Mouse (Mus musculus) heart, postnatal 25 days (tissue): ENCODE data around the gene Pdzd7. TPM values are rescaled to one million over a fixed set of nuclear protein-coding genes. Genes with fewer than 3 reads are reported as not detected.

ENCODE experiments used
- DNase-seq: peaks from one replicate; pipeline ENCODE4 v3.0.0; 2022; ENCODE audit warnings: low spot score
- intact Hi-C: fragments of 180-260 bp; cut with DNase I; formaldehyde crosslinking; loops from one replicate; pipeline ENCODE4 v1.15.1; 2025
- total RNA-seq, 2 experiments: library from RNA; stranded (reverse); gene quantifications; 2 replicates each; pipeline ENCODE4 v1.2.3; 2021

Gene Pdzd7
- total RNA-seq, 2 experiments from 2014 or later: 0.16 TPM; not detected in 1

DNA sequence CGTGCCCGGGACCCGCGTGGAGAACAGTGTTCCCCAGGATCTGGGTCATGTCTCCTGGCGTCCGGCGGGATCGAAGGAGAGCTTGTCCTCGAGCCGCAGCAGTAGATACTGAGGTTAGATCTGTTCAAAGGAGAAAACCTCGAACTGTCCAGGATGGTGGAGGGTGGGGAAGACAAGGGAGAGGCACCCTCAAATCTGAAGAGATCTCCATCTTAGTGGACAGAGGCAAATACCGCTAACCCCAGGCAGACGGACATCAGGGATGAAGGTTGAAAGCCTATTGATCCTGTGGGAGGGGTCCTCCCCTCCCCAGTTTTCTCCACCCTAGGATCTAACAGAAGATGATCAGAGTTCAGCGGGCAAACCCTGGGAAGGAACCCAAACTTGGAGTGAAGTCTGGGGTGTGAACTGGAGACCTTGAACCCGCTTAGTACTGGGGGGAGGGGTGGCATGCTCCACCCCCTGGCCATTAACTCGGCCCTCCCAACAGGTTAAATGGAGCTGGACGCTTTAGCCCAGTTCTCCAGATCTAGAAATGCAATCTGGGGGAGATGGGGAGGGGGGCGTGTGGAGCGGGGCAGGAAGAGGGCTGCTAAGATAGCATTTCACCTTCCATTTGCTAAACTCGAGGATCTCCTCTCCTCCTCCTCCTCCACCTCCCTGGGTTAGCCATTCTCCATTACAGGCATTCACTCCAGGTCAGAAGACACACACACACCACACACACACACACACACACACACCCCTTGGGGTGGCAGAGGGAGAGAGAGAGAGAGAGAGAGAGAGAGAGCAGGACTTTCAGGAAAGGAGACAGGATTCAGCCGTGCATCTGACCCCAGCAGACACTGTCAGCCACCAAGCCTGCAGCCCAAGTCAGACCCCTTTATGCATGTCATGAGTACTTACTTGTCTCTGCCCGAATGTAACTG lies 55.7 kb downstream of the Pdzd7 start:
- no peak for DNase-seq
- intact Hi-C loops: loop anchor here (10.0 kb wide), 1 partner anchor 45 kb away; no protein-coding TSS in a partner anchor

DNA sequence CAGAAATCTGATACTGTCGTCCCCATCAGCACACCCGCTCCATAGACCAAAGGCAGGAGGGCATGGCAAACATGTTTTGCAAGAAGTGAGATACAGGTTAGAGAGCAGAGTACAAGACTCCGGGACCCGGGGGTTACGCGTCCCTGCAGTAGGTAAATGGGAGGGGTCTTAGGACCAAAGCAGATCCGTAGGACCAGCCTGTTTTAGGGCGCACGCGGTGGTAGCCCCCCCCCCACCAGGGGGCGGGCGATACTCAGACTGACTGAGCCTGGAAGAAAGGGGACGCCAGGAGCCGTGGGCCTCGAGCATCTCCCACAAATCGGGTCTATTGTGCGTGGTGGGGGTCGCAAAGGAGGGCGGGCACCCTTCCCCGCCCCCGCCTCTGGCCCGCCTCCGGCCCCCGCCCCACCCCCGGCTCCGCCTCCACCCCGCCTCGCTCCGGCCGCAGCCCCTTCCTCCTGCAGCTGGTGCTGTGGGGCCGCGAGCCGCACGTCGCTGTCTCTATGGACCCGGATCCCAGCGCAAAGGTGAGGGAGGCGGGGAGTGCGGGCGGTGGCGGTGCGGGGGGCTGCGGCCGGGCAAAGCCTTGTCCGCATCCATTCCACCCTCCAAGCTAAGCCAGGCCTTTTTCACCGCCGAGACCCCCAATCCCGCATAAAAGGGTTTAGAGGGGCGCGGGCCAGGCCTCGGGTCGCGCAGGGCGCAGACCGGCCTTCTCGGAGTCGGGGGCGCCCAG lies 56.5 kb downstream of the Pdzd7 start, which contains the start of gene Sema4g:
Gene Sema4g (plus strand): TSS at position 271 of the 736 bp plus-strand sequence.
- intact Hi-C loops: loop anchor here (10.0 kb wide), 1 partner anchor 46 kb away; no protein-coding TSS in a partner anchor
- no peak for DNase-seq

DNA sequence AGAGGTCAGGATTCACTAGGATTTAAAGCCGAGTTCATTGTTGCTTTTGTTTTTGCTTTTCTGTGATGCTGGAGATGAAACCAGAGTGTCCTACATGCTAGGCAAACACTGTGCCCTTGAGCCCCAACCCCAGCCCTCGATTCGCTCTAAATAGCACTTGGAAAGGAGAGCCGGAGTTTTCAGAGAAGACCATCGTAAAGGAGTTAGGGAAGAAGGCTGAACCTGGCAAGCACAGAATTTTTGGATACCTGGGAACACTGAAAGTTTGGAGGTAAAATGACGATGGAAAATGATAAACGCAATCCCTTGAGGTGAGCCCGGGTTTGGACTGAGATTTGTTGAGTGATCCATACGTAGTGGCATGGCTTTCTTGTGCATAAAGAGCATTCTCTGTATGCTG lies 57.2 kb downstream of the Pdzd7 start:
- intact Hi-C loops: loop anchor here (10.0 kb wide), 1 partner anchor 46 kb away; no protein-coding TSS in a partner anchor
- no peak for DNase-seq

DNA sequence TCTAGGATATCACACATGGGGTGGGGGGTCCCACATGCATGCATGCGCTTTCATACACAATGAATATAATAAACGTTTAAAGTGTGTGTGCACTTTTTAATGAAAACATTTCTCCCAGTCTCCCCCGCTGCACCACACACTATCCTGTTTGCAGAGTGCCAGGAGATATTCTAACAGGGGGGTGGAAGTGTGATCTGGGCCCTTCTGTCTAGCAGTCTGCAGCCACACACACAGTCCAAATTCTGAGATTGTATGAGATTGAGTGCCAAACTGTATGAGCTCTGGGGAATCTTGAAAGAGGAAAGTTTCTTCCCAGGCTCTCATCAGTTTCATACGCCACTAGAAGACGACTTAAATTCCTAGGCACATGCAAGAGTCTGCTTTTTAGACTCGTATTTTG lies 57.7 kb downstream of the Pdzd7 start:
- intact Hi-C loops: loop anchor here (10.0 kb wide), 1 partner anchor 47 kb away; no protein-coding TSS in a partner anchor
- DNase-seq: no peak

DNA sequence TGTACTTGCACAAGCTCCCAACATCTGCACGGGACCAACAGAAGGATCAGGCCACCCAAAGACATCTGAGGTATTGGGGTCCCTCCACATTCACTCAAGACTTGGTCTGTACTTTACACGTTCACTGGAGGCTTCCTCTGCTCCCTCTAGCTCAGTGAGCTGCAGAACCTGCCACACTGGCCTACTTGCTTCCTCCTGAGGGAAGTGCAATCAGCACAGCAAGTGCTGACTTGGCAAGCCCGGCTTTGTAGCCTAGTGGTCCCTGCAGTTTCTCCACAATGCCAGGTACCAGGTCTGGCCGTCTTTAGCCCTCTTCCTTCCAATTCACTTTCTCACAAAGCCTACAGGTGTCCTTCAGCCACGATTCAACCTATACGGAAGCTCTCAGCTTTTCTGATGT lies 58.5 kb downstream of the Pdzd7 start:
- intact Hi-C loops: loop anchor here (10.0 kb wide), 1 partner anchor 48 kb away; no protein-coding TSS in a partner anchor
- DNase-seq: no peak

DNA sequence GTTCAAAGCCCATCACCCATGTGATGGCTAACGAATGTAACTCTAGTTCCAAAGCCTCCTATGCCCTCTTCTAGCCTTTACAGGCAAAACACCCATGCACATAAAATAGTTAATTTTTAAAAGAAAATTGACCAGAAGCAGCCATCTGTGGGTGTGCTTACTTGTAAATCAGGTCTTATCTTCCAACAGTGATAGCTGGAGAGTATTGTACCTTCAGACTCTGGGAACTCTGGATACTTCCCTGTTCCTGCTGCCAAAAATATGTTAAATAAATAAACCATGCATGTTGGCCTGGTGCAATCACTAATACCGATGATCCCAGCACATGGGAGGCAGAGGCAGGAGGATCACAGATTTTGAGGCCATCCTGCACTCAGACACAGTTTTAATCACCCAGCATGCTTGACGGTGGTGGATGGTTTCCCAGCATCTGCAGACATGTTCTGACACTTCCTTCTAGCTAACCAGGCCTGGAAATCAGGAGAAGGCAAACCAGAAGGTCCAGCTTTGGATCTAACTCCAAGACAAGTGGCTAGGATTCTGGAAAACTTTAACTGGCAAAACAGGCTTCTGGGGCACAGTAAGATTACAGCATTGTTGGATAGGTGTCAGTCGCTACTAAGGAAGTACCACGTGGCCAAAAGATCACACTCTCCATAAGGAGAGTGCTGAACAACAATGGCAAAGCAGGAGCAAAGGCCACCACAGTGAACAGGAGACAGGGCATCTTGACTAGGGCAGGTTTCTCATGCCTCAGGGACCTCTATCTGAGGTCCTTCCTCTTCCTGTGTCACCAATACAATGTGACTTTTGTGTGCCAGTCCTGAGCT lies 60.1 kb downstream of the Pdzd7 start:
- no peak for DNase-seq
- intact Hi-C loops: loop anchor here (10.0 kb wide), 1 partner anchor 49 kb away; no protein-coding TSS in a partner anchor

DNA sequence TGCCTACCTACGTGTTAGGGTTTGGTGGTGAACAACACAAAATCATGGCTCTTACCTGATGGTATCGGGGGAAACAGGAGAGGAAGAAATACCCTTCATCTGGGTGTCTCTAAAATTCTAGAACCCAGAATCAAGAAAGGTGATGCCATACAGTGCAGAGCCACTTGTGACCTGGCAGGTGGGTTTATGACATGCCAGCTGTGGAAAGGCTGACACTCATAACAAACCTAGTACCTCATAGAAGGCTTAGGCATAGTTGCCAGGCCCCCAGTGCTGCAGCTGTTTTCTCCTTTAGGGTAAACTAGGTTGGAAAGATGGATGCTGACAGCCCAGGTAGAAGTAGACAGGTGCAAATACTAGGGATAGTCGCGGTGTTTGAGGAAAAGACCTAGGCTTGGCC lies 61.1 kb downstream of the Pdzd7 start:
- intact Hi-C loops: loop anchor here (10.0 kb wide), 1 partner anchor 50 kb away; no protein-coding TSS in a partner anchor
- DNase-seq: no peak

DNA sequence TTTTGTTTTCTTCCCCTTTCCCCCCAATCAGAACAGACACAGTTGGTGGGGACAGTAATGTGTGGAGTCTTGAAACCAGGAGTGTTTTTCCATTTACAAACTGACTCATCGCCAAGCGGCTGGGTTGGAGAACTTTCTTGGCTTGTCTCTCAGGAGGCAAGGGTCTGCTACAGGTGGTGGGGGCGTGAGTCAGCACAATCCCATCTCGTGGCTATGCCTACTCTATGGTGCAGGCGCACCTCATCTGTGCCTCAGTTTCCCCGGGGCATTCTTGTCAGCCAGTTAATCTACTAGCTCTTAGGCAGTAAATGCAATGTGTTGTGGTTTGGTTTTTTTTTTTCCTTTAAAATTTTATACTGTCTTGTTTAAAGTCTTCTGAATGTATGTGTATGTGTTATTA lies 62.2 kb downstream of the Pdzd7 start:
- no peak for DNase-seq
- intact Hi-C loops: loop anchor here (10.0 kb wide), 1 partner anchor 51 kb away; no protein-coding TSS in a partner anchor

DNA sequence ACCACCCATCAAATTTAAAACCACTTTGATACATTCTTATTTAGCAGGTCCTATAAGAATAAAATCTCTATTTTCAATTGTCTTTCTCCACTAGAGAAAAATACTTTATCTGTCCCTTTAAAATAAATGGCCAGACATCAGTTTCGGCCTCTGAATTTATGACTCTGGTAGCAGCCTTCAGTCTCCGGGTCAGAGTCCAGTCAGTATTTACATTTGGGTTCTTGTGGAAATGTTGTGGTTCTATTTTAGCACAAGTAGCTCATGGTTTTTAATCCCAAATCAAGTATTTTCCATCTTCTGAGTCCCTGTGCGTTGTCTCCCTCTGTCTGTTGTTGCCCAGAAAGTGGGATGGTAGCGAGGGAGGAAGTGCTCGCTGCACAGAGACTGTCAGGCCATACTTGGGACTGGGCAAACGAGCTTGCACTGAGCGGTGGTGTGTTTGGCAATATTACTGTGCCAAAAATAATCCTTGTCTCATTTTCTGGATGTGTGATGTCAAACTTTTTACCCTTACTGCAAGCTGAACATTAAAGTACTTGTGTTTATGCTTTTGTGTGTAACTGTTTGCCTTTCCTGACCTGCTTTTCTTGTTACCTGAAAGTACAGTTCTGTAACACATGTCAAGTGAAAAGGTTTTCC lies 62.9 kb downstream of the Pdzd7 start:
- intact Hi-C loops: loop anchor here (10.0 kb wide), 1 partner anchor 52 kb away; no protein-coding TSS in a partner anchor
- DNase-seq: no peak

DNA sequence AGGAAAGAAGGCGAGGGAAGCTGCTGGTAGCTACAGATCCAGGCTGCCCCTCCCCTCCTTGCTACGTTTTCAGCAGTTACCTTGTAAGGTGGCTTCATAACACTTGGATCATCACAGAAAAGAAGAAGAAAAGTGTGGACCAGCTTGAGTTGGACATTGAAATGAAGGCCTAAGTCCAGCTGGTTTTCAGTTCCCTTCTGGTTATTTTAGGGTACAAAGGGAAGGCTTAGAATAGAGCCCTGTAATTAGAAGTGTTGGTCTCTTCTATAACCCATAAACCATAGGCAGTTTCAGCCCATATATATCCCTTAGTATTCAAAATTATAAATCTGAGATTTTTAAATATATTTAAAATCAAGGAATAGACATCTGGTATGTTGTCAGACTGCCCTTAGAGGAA lies 64.7 kb downstream of the Pdzd7 start:
- intact Hi-C loops: loop anchor here (10.0 kb wide), 1 partner anchor 54 kb away; no protein-coding TSS in a partner anchor
- DNase-seq: no peak

DNA sequence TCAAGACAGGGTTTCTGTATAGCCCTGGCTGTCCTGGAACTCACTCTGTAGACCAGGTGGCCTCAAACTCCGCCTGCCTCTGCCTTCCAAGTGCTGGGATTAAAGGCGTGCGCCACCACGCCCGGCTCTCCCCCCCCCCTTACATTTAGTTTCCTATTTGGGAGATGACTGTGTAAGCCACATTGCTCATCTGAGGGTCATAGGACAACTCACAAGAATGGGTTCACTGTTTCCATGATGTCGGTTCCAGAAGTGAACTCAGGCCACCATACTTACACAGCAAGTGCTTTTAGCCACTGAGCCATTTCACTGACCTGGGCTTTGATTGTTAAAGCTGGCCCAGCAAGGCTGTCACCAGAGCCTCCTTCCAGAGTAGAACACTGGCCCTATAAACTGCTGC lies 68.4 kb downstream of the Pdzd7 start:
- no peak for DNase-seq
- intact Hi-C loops: no loop called here

Other genes starting within 250 kb of the Pdzd7 start
- 10 to 100 TPM; 18.4 to 22.0 TPM for gene Slf2, start 114.6 kb downstream of the Pdzd7 start, total RNA-seq
- gene Sema4g, start 56.6 kb downstream of the Pdzd7 start, total RNA-seq: under 1 TPM; 0.26 to 0.39 TPM
- 10 to 100 TPM; 27.4 to 28.4 TPM for gene Twnk, start 40.1 kb downstream of the Pdzd7 start, total RNA-seq
- gene Mrpl43, start 39.3 kb downstream of the Pdzd7 start, total RNA-seq: 10 to 100 TPM; 54.9 to 55.4 TPM
- gene Lzts2, start 31.3 kb downstream of the Pdzd7 start, total RNA-seq: 10 to 100 TPM; 52.0 to 69.7 TPM
- gene Sfxn3, start 1.8 kb upstream of the Pdzd7 start, total RNA-seq: 10 to 100 TPM; 10.7 to 13.9 TPM
- gene Kazald1, start 29.5 kb upstream of the Pdzd7 start, total RNA-seq: 1 to 10 TPM; 3.8 to 5.2 TPM
- gene Tlx1, start 105.0 kb upstream of the Pdzd7 start, total RNA-seq: not detected
- under 1 TPM in 1 of 2 experiments, not detected in 1; 0.29 TPM for gene Lbx1, start 190.1 kb upstream of the Pdzd7 start, total RNA-seq